Mouse (Mus musculus): ENCODE measurements at regions not wholly inside any gene's neighbourhood (a gene's known extent, or its start where the extent isn't known, plus 50 kb on each side); places are given as distances from the start of the nearest gene placed in this dataset.

- Histone ChIP-seq H3K36me3 (no peaks in the 10 kb centered on the region), H3K9me3 (no peaks in the 10 kb centered on the region), H3K4me3 (no peak overlapping the region), H3K4me1 (0 out of 2 replicates have a peak, but pooled peaks cover 4% of the 10 kb centered on the region), H3K27ac (no peak overlapping the region), H3K9ac (no peak overlapping the region), H3K27me3 (no peaks in the 10 kb centered on the region), H3K4me2 (no peak overlapping the region)
- 62% methylated on average over 4 of the region's 4 CpGs for WGBS
- no peak for ATAC-seq (ENCODE audit: insufficient number of reproducible peaks, low FRiP score, low TSS enrichment, low read depth)
These were observed 252.9 kb upstream of the Spag17 start for GRCm38 (mm10) chr3:99632309-99632708.

DNA sequence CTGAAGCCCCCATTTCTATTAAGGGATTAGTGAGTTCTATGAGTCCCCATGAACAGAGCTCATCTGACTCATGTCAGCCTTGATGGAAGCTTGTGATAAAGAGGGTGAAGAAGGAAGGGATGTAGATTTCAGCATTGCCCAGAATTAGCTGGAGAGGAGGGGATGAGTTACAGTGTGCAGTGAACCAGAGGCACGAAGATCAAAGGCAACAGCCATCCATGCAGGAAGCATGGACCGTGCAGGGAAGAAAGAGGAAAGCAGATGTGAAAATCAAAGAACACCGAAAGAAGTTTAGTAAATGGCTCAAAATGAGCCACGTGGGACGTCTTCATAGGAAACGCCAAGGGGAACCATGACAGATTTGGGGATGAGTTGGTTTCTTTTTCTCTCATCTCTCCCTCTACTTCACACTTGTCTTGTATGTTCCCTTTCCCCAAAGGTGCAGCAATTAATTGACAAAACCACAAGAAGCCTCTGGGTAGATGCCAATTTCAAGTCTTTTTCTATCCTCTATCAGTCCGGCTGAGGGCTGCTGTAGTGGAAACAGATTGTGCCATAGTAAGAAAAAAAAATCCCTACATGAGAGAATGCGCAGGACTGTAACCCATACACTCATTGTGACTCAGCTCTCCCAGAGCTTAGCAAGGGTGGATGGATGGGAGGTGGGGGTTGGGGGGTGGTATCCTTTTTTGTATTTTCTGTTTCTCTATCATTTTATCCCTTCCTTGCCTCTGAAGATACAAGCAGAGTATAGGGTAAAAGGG, 243.7 kb upstream of the Spag17 start:
- ATAC-seq (ENCODE audit: insufficient number of reproducible peaks, low FRiP score, low TSS enrichment, low read depth) = no peak
- H3K4me3 ChIP-seq = no peak overlapping the region

DNA sequence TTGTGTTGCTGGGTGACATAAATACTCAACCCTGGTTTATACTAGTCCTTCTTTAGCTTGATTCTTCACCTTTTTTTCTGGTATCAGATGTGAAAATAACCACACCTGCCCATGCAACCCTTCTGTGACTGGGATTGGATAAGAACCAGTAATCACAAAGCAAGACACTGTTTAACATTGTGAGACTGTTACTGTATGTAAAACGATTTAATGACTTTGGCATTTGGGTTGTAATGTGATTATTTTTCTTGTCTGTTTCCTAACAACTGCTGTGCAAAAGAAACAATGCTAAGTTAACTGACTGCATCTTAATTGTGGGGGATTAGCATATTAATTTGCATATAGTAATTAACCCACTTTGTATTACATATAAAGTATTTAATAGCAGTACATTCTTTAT, 240.3 kb upstream of the Spag17 start:
- no peak overlapping the region for H3K9ac ChIP-seq
- H3K4me2 ChIP-seq = no peak overlapping the region
- WGBS = 63% methylated on average over 1 of the region's 1 CpGs
- no peaks in the 10 kb centered on the region for H3K27me3 ChIP-seq
- no peak overlapping the region for H3K27ac ChIP-seq
- H3K4me3 ChIP-seq = no peak overlapping the region
- no peak for ATAC-seq (ENCODE audit: insufficient number of reproducible peaks, low FRiP score, low TSS enrichment, low read depth)
- H3K9me3 ChIP-seq = no peaks in the 10 kb centered on the region
- no peaks in the 10 kb centered on the region for H3K4me1 ChIP-seq
- H3K36me3 ChIP-seq = no peaks in the 10 kb centered on the region

More for the DNA sequence above, 243.7 kb upstream of the Spag17 start:
- no peaks in the 10 kb centered on the region for H3K4me1 ChIP-seq
- H3K9me3 ChIP-seq = no peaks in the 10 kb centered on the region
- WGBS = 40% methylated on average over 8 of the region's 8 CpGs
- no peaks in the 10 kb centered on the region for H3K27me3 ChIP-seq
- no peaks in the 10 kb centered on the region for H3K36me3 ChIP-seq
- H3K9ac ChIP-seq = no peak overlapping the region
- no peak overlapping the region for H3K27ac ChIP-seq
- no peak overlapping the region for H3K4me2 ChIP-seq

- Histone ChIP-seq H3K9ac (no peak overlapping the region), H3K27ac (no peak overlapping the region), H3K4me1 (no peaks in the 10 kb centered on the region), H3K36me3 (no peaks in the 10 kb centered on the region), H3K27me3 (no peaks in the 10 kb centered on the region), H3K4me2 (no peak overlapping the region), H3K9me3 (no peaks in the 10 kb centered on the region), H3K4me3 (no peak overlapping the region)
- WGBS = 86% methylated on average over 4 of the region's 4 CpGs
- no peak for ATAC-seq (ENCODE audit: insufficient number of reproducible peaks, low FRiP score, low TSS enrichment, low read depth)
These were observed 239.9 kb upstream of the Spag17 start for GRCm38 (mm10) chr3:99645318-99645717.

DNA sequence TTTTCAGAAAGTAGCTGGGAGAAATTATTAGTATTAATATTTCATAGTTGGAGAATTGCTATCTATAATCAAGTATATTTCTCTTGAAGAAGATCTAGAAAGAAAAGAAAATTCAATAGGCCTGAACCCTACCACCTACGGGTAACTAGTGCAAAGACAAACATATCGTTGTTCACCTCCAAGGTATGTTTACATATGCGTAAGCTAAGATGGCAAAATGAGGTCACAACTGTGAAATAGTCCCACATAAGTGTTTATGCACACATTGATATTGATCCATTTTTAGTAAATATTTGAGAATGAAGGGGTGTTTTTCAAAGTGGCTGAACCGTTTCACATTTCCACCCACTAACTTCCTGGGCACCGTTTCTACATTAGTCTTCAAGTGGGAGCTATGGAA, 227.6 kb upstream of the Spag17 start:
- 78% methylated on average over 5 of the region's 5 CpGs for WGBS

GRCm38 (mm10) chr3:99663783-99664182, 221.4 kb upstream of the Spag17 start:
- 21% methylated on average over 6 of the region's 6 CpGs for WGBS
- H3K4me1 ChIP-seq = 0 out of 2 replicates have a peak, but pooled peaks cover 4% of the 10 kb centered on the region

More for the DNA sequence above, 227.6 kb upstream of the Spag17 start:
- Histone ChIP-seq H3K27me3 (no peaks in the 10 kb centered on the region), H3K4me2 (no peak overlapping the region), H3K4me1 (peaks cover 3% of the 10 kb centered on the region; the same call in 1 of the 2 replicates), H3K27ac (no peak overlapping the region), H3K36me3 (no peaks in the 10 kb centered on the region), H3K9me3 (no peaks in the 10 kb centered on the region), H3K4me3 (no peak overlapping the region), H3K9ac (no peak overlapping the region)
- ATAC-seq (ENCODE audit: insufficient number of reproducible peaks, low FRiP score, low TSS enrichment, low read depth) = no peak

DNA sequence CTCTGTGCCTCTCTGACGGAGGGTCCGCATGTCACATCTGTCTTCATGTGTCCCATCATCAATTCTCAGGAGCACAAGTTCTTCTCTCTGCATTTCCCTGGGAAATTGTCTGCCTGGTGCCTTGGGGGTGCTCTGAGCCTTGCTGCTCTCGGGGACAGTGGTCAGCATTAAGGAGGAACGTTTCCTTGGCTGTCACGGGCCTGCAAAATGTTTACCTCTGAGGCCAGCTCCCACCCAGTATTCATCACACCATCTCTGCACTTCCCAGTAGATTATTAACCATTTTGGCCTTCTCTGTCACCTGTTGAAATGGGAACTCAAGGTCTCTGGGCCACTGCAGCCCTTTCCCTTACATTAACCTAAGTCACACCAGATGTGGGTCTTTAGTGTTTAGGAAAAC, 219.8 kb upstream of the Spag17 start:
- Histone ChIP-seq H3K9ac (no peak overlapping the region), H3K27me3 (no peaks in the 10 kb centered on the region), H3K4me3 (no peak overlapping the region), H3K9me3 (no peaks in the 10 kb centered on the region), H3K4me2 (no peak overlapping the region), H3K36me3 (no peaks in the 10 kb centered on the region), H3K27ac (no peak overlapping the region), H3K4me1 (0 out of 2 replicates have a peak, but pooled peaks cover 4% of the 10 kb centered on the region)
- 52% methylated on average over 5 of the region's 5 CpGs for WGBS
- ATAC-seq (ENCODE audit: insufficient number of reproducible peaks, low FRiP score, low TSS enrichment, low read depth) = no peak

More at GRCm38 (mm10) chr3:99663783-99664182, 221.4 kb upstream of the Spag17 start:
- Histone ChIP-seq H3K9me3 (no peaks in the 10 kb centered on the region), H3K27ac (no peak overlapping the region), H3K4me3 (no peak overlapping the region), H3K4me2 (no peak overlapping the region), H3K36me3 (no peaks in the 10 kb centered on the region), H3K27me3 (no peaks in the 10 kb centered on the region), H3K9ac (no peak overlapping the region)
- no peak for ATAC-seq (ENCODE audit: insufficient number of reproducible peaks, low FRiP score, low TSS enrichment, low read depth)

DNA sequence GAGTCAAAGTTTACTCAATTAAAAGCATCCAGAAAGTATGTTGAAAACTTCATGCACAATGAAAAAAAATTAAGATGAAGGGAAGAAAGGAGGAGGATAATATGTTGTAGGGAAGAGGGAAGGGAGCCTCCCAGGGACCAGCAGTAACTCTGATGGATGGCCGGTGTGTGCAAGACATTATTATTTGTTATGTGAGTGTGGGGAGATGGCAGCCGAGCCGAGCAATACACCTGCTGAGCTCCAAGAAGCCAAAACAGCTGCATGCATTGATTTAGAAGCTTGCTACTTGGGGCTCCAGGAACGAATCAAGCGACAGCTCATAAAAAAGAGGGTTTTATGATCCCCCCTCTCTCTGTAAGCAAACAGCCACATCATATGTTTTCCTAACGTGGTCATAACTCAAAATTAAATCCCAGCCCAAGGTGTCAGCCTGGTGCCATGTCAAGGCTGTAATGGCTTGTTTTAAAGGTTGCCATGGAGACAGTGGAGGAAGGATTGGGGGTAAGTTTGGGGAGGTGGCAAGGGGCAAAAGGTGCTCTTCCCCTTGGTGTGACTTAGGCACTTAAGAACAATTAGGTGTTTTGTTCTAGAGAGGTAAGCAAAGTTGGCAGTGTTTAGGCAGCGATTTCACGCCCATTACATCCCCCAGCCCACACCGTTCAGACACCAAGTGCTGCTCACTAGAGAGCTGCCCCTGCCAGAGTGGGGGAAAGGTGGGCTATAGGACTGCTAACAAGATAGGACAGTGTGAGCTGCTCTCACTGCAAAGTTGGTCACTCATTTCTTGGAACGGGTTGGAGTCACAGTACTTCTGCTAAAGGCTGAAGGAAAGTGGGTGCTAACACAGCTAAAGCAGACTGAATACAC, 219.1 kb upstream of the Spag17 start:
- Histone ChIP-seq H3K36me3 (no peaks in the 10 kb centered on the region), H3K4me3 (no peak overlapping the region), H3K27ac (no peak overlapping the region), H3K9ac (no peak overlapping the region), H3K9me3 (no peaks in the 10 kb centered on the region), H3K27me3 (no peaks in the 10 kb centered on the region), H3K4me1 (0 out of 2 replicates have a peak, but pooled peaks cover 4% of the 10 kb centered on the region), H3K4me2 (no peak overlapping the region)
- ATAC-seq (ENCODE audit: insufficient number of reproducible peaks, low FRiP score, low TSS enrichment, low read depth) = peak; percentile 69
- WGBS = 12% methylated on average over 10 of the region's 10 CpGs

DNA sequence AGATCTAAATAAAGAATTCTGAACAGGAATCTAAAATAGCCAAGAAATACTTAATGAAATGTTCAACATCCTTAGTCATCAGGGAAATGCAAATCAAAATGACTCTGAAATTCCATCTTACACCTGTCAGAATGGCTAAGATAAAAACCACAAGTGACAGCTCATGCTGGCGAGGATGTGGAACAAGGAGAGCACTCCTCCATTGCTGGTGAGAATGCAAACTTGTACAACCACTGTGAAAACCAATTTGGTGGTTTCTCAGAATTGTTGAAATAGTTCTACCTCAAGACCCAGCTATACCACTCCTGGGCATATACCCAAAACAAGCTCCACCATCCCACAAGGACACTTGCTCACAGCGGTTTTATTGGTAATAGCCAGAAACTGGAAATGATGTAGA, 211.1 kb upstream of the Spag17 start:
- ATAC-seq (ENCODE audit: insufficient number of reproducible peaks, low FRiP score, low TSS enrichment, low read depth) = no peak
- 76% methylated on average over 2 of the region's 2 CpGs for WGBS

GRCm38 (mm10) chr3:99709506-99709905, 175.7 kb upstream of the Spag17 start:
- Histone ChIP-seq H3K9me3 (no peaks in the 10 kb centered on the region), H3K4me2 (no peak overlapping the region), H3K9ac (no peak overlapping the region), H3K4me1 (no peaks in the 10 kb centered on the region), H3K27ac (no peak overlapping the region), H3K27me3 (no peaks in the 10 kb centered on the region), H3K4me3 (no peak overlapping the region), H3K36me3 (no peaks in the 10 kb centered on the region)
- 24% methylated on average over 4 of the region's 4 CpGs for WGBS
- ATAC-seq (ENCODE audit: insufficient number of reproducible peaks, low FRiP score, low TSS enrichment, low read depth) = no peak

More for the DNA sequence above, 211.1 kb upstream of the Spag17 start:
- no peak overlapping the region for H3K9ac ChIP-seq
- H3K4me2 ChIP-seq = no peak overlapping the region
- H3K9me3 ChIP-seq = no peaks in the 10 kb centered on the region
- H3K4me1 ChIP-seq = no peaks in the 10 kb centered on the region
- H3K27ac ChIP-seq = no peak overlapping the region
- no peaks in the 10 kb centered on the region for H3K36me3 ChIP-seq
- no peak overlapping the region for H3K4me3 ChIP-seq
- no peaks in the 10 kb centered on the region for H3K27me3 ChIP-seq

- no peak for ATAC-seq (ENCODE audit: insufficient number of reproducible peaks, low FRiP score, low TSS enrichment, low read depth)
- Histone ChIP-seq H3K4me2 (no peak overlapping the region), H3K36me3 (no peaks in the 10 kb centered on the region), H3K9ac (no peak overlapping the region), H3K4me3 (no peak overlapping the region), H3K27ac (no peak overlapping the region), H3K27me3 (no peaks in the 10 kb centered on the region), H3K4me1 (no peaks in the 10 kb centered on the region), H3K9me3 (no peaks in the 10 kb centered on the region)
- WGBS = 69% methylated on average over 4 of the region's 4 CpGs
These were observed 168.8 kb upstream of the Spag17 start for GRCm38 (mm10) chr3:99716381-99716780.
